ENCODE assay signal across 25 mouse cellular contexts in genomic region chr5:106566025-106566424, GRCm38 (mm10). TPM values are rescaled to one million over a fixed set of nuclear protein-coding genes. Genes with fewer than 3 reads are reported as not detected.
"Had no signal": no experiment of that assay in that cellular context is flagged by ENCODE, and none has a peak within 500 bp of the region (broad histone marks: within the 10 kb centered on the region; RNA-seq: fewer than 3 reads in every experiment).

No protein-coding gene starts in this region.

- DNase-seq: kidney, adult 18-20 months; kidney, postnatal 14 days; layer of hippocampus, adult 9-11 months; liver, postnatal 0 days; lung, embryonic 14.5 days; right cerebral cortex, adult 18-20 months; right cerebral cortex, postnatal 14 days; right cerebral cortex, postnatal 4 days; thymus, adult 2 months; thymus, postnatal 14 days; thymus, postnatal 4 days had no signal

- H3K9me3 ChIP-seq: limb, embryonic 12.5 days; limb, embryonic 15.5 days; neural tube, embryonic 13.5 days had no signal

- H3K4me3 ChIP-seq: layer of hippocampus, adult 2 months; limb, embryonic 12.5 days; limb, embryonic 15.5 days; myocyte; neural tube, embryonic 13.5 days had no signal

- H3K4me2 ChIP-seq: limb, embryonic 12.5 days; limb, embryonic 15.5 days; liver, embryonic 11.5 days; lung, embryonic 14.5 days; neural tube, embryonic 13.5 days had no signal

- H3K36me3 ChIP-seq: limb, embryonic 12.5 days; limb, embryonic 15.5 days; neural tube, embryonic 13.5 days had no signal

- H3K9ac ChIP-seq: limb, embryonic 12.5 days; limb, embryonic 15.5 days; liver, embryonic 14.5 days; liver, postnatal 0 days; lung, embryonic 14.5 days; neural tube, embryonic 13.5 days had no signal

- H3K27ac ChIP-seq: layer of hippocampus, adult 2 months; limb, embryonic 12.5 days; limb, embryonic 15.5 days; liver, embryonic 14.5 days; macrophage; neural tube, embryonic 13.5 days; stomach, postnatal 0 days had no signal

- ATAC-seq: intestine, embryonic 16.5 days; liver, postnatal 0 days; lung, postnatal 0 days had no signal

RNA-seq across cellular contexts. Expression of gene Gm17304, which starts 42.9 kb away (rescaled TPM):
- polyA plus RNA-seq: intestine, embryonic 16.5 days; kidney, embryonic 16.5 days; large intestine, adult 2 months; limb, embryonic 12.5 days; limb, embryonic 15.5 days; liver, embryonic 11.5 days; liver, embryonic 14.5 days; liver, postnatal 0 days; lung, embryonic 14.5 days; lung, postnatal 0 days; macrophage; myocyte; neural tube, embryonic 13.5 days; stomach, embryonic 14.5 days; stomach, postnatal 0 days; thymus, adult 2 months had no signal
